Mouse (Mus musculus) common myeloid progenitor, adult 5-6 weeks (primary cell): ENCODE measurements around the gene Slc1a1. TPM values are rescaled to one million over a fixed set of nuclear protein-coding genes. Genes with fewer than 3 reads are reported as not detected.

Experiments
- ATAC-seq: replicated peaks from 2 replicates; pipeline ENCODE4 v1.8.0; 2016; ENCODE audit warnings: low read depth, mild to moderate bottlenecking, moderate TSS enrichment, inconsistent platforms; ENCODE audit not compliant: poor library complexity, severe bottlenecking
- total RNA-seq: library from RNA; stranded (forward); fragments of 200-1000, 187-1606 nt; gene quantifications from 2 replicates; pipeline ENCODE4 v1.2.3, GENCODE M21; 2017

The Slc1a1 gene
- total RNA-seq, 1 experiment from 2014 or later: not detected

DNA sequence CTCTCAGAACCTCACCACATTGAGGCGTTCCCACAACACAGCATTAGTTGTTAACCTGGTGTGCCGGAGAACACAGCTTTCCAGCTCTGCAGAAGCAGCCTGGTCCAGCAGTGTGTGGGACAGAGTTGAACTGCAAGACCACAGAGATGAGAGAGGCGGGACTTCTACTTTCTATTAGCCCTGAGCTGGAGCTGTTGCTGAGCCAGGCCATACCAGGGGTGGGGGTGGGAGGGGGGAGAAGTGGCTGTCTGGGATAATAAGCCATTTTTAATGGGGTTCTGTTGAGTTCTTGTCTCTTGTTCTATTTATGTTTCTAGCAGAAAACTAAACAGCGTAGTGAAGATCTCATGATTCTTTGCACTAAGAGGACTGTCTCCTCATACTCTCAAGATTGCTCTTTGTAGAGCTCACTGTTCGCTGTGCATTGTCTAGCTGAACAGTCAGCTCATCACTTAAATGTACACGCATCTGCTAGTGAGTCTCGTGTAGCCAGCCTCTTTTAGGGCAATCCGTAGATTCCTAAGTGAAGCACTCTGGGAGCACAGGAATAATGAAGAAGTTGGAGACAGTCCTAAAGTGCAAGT, 68.8 kb downstream of the Slc1a1 start:
- no peak for ATAC-seq

DNA sequence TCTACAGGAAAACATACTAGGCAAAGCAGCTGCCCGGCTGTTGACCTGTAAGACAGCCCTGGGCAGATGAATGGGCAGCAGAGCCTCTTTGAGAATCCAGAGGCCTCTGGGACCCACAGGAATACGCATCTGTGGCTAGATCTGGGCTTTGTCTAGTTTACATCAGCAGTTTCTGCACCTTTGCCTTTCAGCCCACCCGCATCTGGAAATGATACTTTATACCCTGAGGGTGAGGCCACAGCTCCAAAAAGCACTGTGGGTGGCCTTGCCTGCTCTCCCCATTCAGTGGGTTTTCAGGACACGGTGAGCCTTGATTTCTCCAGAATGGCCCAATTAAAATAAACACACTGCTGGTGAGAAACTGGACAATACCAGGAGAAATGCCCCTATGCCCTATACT, 73.3 kb downstream of the Slc1a1 start:
- ATAC-seq: no peak

DNA sequence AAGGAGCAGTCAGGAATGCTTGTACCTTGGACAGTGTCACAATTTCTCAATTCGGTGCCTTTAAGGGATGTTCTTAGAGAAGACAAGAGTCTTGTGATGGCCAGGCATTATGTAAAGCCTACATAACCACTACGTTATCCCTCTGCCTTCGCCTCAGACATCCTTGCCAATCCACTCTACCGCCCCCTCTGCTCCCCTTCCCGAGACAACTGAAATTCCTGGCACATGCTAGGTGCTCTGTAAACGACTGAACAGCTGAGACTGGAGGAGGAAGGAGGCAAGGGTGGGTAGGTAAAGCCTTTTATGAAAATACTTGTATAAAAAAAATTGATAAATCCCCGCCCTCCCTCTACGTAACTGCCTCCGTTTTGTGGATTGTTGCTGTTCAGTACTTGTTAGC, 73.8 kb downstream of the Slc1a1 start:
- no peak for ATAC-seq

DNA sequence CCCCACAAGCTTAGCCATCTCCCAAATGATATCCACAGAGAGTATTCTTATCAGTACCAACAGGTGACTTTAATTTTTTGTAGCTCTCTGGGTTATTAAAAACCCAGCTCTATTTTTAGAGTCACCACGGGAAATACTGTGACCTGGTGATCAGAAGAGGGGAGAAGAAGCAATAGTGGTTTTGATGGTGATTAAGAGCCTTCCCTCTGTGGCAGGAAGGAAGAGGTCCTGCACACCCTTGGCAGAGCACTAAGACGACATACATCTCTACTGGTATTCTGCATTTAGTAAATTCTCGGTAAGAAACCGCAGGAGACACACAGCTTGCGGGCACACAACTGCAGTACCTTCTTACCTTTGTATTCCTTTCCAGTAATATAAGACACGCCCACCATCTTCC, 79.7 kb downstream of the Slc1a1 start:
- ATAC-seq: peak; percentile 63

DNA sequence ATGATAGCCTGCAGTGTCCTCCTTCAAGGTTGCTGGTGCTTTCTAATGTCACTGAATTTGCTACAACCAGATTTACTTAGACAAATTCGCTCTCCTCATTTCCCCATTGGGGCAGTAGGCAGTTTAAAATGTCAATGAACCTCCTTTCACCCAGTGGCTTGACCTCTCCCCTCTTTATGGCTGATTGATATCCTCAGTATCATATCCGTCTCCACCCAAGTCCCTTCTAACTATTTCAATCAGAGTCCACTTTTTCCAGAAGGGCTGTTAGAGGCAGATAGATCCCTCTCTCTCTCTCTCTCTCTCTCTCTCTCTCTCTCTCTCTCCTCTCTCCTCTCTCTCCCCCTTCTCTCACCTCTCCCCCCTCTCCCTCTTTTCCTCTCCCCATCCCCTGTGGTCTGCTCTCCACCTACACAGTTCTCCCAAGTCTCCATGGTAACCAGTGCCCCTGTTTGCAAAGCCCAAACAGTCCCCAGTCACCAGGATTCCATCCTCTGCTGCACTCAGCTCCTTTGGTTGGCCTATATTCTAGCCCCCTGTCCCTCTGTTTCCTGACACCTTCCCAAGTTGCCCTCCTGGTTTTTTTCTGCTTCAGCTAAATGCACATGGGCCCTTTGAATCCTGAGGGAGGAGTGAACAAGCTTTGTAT, 80.9 kb downstream of the Slc1a1 start:
- no peak for ATAC-seq

DNA sequence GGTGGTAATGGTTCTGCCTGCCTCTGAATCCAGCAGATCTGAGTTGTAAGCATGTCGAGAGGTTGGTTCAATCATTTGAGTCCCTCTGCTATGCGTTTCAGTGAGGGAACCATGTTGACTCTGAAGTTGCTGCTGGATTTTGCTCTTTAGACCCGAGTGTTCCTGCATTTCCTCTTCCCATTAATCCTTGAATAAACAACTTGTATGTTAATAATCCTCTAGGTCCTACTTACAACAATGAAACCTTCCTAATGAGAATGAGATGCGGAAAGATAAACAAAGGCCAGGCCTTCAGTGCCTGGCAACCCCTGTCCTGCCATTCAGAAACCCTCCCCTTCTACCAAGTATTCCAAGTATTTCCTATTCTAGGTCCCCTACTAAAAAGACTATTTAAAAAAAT, 81.6 kb downstream of the Slc1a1 start:
- ATAC-seq: no peak

DNA sequence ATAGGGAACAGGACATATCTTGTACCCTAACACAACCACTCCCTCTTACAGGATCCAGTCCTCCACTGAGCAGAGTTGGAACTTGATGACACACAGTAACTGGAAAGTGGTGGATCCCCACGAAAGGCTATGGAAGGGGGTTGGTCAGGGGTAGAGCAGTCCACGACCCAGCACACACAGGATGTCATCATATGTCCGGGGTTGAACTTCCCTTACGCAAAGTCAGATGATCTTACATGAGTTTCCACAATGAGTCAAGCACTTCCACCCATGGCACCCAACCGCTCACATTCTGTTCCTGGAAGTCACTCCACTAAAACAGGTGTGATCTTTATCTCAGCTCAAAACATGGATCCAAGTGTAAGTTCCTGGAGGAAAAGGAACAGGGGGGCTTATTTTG, 83.0 kb downstream of the Slc1a1 start:
- no peak for ATAC-seq

DNA sequence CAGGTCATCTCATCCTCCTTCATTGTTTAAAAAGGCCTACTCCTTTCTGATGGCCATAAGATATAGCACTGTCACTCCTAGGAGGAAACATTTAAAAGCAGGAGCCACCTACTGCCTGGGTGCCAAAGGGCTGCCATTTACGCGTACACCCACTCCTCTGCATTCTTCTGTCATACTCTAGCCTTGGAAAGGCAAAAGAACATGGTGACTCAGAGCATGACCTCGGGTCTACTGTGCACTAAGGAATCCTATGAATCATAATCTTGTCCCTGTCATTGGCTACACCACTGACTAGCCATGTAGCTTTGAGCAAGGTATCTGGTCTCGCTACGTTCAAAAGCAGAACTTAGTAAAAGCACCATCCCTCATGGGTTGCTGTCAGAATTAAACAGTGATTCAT, 91.5 kb downstream of the Slc1a1 start:
- no peak for ATAC-seq

DNA sequence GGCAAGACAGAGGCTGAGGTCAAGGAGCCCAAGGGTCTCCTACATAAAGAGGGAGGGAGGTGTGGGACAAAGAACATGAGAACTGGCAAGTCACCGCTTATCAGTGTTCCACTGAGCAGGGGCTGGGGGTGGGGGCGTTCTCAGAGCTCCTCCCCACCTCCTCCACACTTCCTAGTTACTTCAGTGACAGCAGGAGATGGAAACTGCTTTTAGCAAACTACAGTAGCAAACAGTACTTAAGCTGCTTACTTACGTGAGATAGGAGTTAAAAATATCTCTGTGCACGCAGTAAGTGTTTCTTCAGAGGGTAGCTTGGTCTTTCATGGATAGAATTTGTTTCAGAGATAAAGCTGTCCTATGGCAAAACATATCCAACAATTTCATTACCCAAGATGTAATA, 92.5 kb downstream of the Slc1a1 start:
- ATAC-seq: no peak

DNA sequence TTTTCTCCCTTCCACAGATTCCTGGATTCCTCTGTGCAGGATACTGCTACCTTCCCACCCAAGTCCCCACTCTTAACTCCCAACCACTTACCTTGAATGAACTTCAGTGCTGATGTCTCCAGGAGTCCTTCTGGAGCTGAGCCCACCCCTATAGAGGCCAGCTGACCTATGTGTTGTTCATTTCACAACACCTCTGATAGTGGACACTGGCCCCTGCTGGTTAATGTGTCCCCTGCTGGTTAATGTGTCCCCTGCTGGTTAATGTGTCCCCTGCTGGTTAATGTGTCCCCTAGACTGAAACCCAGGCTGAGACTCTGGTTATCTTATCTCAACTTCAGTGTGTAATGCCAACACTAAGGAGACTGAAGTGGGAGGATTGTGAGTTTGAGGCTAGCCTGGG, 94.2 kb downstream of the Slc1a1 start:
- no peak for ATAC-seq

DNA sequence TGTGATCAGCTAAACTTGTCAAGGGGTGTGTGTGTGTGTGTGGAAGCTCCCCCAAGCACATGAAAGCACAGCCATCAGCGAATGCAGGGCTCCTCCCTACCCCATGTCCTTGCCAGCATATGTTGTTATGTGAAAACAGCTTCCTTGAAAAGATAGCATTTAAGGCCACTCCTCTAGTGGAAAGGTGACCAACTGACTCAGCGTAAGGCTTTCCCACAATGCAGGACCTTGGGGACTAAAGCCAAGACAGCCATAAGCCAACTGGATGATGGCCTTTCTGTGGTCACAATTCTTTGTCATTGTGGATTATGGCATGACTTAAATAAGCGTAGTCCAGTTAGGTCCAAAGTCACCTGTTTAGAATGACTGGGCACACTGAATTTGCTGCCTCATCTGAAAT, 100.0 kb downstream of the Slc1a1 start:
- ATAC-seq: no peak

DNA sequence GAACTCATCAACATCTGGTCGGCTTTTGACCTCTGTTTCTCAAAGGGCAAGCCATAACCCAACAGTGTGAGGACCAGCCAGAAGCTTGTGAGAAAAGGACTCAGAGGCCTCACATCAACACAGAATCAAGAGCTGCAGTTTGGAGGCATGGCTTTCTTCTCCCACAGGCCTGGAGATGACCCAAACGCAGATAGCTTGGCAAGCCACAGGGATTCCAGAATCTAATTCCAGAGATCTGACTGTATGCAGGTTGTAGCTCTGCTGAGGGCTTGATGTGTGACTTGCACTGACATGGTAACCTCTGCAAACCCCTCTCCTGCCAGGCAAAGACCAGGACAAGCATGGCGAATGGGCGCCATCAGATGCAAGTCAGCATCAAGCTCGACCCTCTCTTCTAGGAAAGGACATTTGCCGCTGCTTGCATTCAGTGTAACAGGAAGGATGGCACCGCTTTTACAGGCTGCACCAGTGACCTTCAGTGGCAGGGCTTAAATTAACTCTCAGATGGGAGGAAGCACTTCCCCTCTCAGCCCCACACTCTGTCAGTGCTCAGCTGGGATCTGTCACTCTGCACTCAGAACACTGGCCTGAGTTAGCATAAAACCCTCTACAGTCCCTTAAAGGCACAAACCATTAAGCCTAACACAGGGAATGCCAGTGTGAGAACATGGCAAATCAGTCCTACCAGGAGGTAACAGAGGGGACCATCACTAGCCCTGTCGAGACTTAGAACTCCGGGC, 105.5 kb downstream of the Slc1a1 start:
- 0 out of 2 replicates have a peak, but pooled peaks have one; percentile 25 for ATAC-seq

DNA sequence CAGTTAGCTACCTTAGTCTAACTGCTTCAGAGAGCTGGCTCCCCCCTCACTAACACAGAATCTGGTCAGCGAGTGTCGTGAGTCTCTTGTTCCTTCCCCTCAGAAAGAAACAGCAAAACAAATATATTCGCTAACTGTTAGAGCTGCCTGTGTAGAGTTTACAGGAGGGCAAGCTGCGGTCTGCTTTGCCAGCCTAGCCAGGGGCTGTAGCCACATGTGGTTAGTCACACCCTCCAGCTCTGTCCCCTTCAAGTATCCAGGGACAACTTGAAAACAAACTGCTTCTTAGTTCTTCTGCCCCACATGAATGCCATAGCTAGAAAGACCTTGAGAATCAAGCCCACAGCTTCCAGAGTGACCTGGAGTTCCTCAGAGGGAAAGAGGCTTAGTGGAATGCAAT, 106.4 kb downstream of the Slc1a1 start:
- ATAC-seq: no peak

DNA sequence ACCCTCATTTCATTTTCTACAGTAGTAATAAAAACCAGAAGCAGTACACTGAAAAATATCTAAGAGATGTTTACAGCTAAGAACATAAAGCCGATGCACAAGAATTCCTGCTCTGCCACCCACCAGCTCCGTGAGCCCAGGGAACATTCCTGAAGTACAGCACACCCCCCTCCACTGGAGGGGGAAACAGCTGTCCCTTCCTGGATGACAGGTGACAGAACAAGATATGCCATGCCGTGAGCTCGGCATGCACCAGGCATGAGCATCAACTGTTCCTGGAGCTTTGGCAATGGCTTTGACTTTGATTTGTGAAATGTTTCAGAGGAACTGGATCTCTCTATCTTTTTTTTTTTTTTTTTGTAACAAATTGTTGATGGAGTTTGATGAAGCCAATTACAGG, 111.9 kb downstream of the Slc1a1 start:
- ATAC-seq: no peak

DNA sequence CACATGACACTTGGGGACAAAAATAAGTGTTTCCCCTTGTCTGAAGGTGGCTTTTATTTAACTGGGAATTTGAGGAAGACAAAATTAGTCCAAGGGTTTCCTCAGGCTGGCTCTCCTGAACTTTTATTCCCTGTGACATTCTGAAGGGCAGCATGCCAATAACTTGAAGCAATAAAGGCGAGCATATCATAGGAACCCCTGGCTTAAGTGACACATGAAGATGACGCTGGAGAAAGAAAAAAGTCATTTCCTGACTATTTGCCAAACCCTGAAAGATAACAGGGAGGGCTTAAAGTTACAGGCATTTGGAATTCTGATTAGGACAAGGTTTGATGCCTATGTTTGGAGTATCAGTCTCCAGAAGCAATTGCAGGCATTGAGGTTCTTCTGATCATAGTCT, 112.5 kb downstream of the Slc1a1 start:
- no peak for ATAC-seq

DNA sequence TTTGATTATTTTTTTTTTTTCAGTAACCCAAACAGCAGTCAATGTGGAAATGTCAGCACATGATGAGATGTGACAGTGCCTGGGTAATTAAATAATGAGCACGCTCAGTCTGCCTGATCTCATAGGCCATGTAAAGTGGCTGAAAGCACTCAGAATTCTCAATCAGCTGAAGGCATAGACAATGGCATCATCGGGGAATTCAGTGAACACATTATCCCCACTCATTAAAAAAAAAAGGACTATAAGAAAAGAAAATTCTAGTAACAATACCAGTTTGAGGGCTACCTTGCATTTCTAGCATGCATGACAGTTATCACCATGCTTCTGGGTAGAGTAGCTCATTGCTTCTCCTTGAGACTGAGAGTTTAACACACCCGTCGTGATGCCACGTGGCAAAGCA, 116.4 kb downstream of the Slc1a1 start:
- ATAC-seq: no peak

DNA sequence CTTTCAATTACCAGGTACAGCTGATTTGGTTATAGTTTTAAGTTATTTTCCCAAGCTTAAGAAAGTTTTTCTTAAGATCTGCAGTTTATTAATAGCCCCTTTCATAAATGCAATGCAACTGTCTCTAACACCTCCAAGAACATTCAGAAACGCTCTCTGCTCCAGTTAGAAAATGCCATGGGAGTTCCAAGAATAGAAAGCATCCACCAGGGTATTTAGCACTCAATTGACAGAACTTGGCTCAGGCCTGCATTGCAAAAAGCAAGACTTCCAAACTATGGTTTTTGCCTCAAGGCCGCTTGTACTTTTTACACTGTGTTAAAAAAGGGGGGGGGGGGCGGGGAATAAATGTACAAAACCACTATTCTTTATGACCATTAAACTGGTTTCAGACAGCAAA, 128.3 kb downstream of the Slc1a1 start:
- ATAC-seq: no peak

DNA sequence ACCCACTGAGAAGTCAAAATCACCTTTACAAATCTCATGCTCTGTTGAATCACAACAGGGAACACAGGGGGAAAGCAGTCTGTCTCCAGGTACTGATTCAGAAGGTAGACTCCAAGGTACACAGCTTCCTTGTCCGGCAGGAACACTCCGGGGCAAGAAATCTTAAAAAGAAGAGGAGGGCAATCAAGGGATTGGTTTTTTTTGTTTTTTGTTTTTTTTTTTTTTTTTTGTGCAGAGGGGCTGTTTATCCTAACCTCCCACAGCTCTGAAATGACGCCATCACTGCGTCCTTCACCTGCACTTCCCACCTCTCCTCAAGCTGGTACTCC, 128.6 kb downstream of the Slc1a1 start:
- no peak for ATAC-seq
